Mouse (Mus musculus): ENCODE measurements around the gene Ulk4. TPM values are rescaled to one million over a fixed set of nuclear protein-coding genes. Genes with fewer than 3 reads are reported as not detected.

Ulk4 gene
- polyA plus RNA-seq, 1 experiment from 2014 or later, result 65.5 TPM

DNA sequence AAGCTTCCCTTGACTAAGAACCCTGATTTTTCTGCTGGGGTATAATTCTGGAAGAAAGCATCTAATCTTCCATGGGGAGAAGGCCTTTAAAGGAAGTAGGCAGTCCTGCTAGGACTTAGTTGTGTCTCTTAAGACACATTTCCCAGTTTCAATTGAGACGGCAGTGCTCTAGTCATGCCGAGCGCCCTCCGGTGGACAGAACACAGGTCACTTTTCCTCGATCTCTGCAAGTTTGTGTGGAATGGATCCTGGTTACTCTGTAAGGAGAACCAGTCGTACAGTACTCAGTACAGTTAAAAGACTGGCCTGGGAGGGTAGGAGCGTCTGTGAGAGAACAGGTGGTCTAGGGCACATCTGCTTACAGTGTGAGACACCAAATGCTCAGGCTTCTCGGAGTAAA is 340.6 kb downstream of the Ulk4 start:
- Histone ChIP-seq H3K9me3 (ENCODE audit: control insufficient read depth, low read length) (no peaks in the 10 kb centered on the region), H3K27me3 (ENCODE audit: control insufficient read depth, insufficient read depth, low read length) (no peaks in the 10 kb centered on the region; the same call in 1 of the 2 replicates), H3K4me3 (ENCODE audit: low read depth, low read length) (peak overlapping the region; percentile 84), H3K27ac (ENCODE audit: low read depth, low read length) (no peak overlapping the region), H3K4me2 (ENCODE audit: low read depth, low read length) (peak overlapping the region; percentile 79), H3K36me3 (ENCODE audit: control insufficient read depth, insufficient read depth, low read length) (no peaks in the 10 kb centered on the region), H3K4me1 (ENCODE audit: control insufficient read depth, insufficient read depth, low read length) (peaks cover 37% of the 10 kb centered on the region), H3K9ac (replicated peaks; ENCODE audit: low read depth, low read length) (no peak overlapping the region)
- ATAC-seq (ENCODE audit: low read depth), result no peak
- 22% methylated on average over 8 of the region's 8 CpGs for WGBS

DNA sequence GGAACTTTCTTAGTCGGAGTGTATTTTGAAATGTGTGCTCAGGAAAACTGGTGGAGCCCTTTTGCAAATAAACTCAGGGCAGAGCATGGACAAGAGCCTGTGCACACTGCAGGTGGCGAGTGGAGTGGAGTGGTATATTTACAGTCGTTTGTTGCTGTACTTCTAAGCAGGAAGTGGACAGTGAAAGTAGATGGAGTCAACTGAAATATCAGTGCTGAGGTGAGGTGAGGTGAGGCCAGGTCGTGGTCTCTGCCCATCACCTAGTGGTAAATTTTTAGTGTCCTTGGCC is 341.4 kb downstream of the Ulk4 start:
- Histone ChIP-seq H3K4me2 (ENCODE audit: low read depth, low read length) (peak overlapping the region; percentile 79), H3K4me3 (ENCODE audit: low read depth, low read length) (peak overlapping the region; percentile 84), H3K4me1 (ENCODE audit: control insufficient read depth, insufficient read depth, low read length) (peaks cover 37% of the 10 kb centered on the region), H3K9ac (replicated peaks; ENCODE audit: low read depth, low read length) (0 out of 2 replicates have a peak overlapping the region, but pooled peaks have one; percentile 92), H3K27me3 (ENCODE audit: control insufficient read depth, insufficient read depth, low read length) (no peaks in the 10 kb centered on the region; the same call in 1 of the 2 replicates), H3K9me3 (ENCODE audit: control insufficient read depth, low read length) (no peaks in the 10 kb centered on the region), H3K27ac (ENCODE audit: low read depth, low read length) (no peak overlapping the region), H3K36me3 (ENCODE audit: control insufficient read depth, insufficient read depth, low read length) (no peaks in the 10 kb centered on the region)
- ATAC-seq (ENCODE audit: low read depth), result no peak
- WGBS, result 10% methylated on average over 4 of the region's 4 CpGs

DNA sequence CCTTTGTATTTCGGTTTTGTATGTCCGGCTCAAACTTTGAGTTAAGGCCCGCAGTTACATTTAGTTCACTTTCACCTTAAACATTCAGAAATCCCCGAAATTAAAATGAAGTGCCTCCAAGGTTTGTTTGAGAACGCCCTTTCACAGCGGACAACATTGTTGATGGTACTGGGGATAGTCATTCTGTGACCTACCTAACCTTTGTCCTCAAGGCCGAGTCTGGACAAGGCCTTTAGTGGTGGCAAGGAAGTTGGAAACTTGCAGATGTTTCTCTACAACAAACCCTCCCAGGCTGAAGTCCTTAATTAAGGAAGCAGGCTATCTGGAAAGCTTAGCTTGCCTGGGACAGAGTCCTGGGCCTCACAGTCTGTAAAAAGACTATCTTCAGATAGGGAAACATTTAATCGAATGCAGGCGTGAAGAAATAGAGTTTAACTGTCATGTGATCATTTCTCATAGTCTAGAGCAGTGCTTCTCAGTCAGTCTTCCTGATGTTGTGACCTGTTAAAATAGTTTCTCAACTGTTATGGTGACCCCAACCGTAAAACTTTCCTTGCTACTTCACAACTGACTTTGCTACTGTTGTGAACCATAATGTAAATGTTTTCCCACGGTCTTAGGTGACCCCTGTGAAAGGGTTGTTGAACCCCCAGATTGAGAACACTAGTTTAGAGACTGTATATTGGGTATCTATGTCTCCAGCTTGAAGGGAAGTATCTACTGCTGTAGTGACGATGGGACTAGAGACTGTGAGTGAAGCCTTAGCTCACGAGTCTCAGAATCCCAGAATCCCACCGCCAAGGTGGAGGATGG is 342.0 kb downstream of the Ulk4 start:
- no peaks in the 10 kb centered on the region for H3K9me3 ChIP-seq (ENCODE audit: control insufficient read depth, low read length)
- peak overlapping the region; percentile 92 for H3K9ac ChIP-seq (replicated peaks; ENCODE audit: low read depth, low read length)
- 10% methylated on average over 14 of the region's 14 CpGs for WGBS
- peak overlapping the region; percentile 91 for H3K27ac ChIP-seq (ENCODE audit: low read depth, low read length)
- no peaks in the 10 kb centered on the region for H3K36me3 ChIP-seq (ENCODE audit: control insufficient read depth, insufficient read depth, low read length)
- peak overlapping the region; percentile 79 for H3K4me2 ChIP-seq (ENCODE audit: low read depth, low read length)
- ATAC-seq (ENCODE audit: low read depth), result no peak
- H3K27me3 ChIP-seq (ENCODE audit: control insufficient read depth, insufficient read depth, low read length), result no peaks in the 10 kb centered on the region; the same call in 1 of the 2 replicates
- H3K4me1 ChIP-seq (ENCODE audit: control insufficient read depth, insufficient read depth, low read length), result peaks cover 37% of the 10 kb centered on the region
- H3K4me3 ChIP-seq (ENCODE audit: low read depth, low read length), result peak overlapping the region; percentile 84

DNA sequence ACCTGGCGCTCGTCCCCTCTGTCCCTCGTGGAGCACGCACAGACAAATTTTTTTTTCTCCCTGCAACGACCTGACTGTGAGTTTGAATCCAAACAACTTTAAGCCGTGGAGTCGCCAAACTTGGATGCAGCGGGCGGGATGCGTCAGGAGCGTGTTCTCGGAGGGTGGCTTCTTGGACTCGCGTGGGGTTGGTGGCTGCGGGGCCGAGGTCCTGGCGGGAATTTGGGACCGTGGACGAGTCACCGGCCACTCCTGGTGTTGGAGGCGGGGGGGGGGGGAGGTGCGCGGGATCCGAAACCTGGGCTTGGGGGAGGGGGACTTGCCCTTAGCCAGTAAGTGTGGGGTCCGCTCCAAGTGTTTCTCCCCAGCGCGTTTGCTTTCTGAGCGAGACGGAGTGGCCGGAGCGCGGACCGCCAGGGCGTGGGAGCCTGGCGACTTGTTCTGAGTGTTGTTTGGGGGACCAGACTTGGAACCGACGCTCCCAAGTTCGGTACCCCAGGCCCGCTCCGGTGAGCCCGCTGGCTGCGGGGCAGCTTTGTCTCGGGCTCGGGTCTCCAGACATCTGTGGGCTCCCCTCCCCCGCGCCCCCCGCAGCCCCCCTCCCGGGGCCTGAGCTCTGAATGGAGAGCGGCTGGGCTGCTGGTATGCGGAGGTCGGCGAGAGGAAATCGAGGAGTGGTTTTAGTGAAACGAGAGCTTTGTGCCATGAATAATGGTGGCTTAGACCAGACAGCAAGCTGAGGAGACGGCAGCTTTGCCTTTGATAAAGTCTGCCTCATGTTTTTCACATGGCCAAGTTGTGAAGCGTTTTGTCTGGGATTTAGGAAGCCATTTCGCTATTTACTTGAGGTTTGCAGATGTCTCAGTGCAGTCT is 342.9 kb downstream of the Ulk4 start:
- Histone ChIP-seq H3K27me3 (ENCODE audit: control insufficient read depth, insufficient read depth, low read length) (no peaks in the 10 kb centered on the region; the same call in 1 of the 2 replicates), H3K9ac (replicated peaks; ENCODE audit: low read depth, low read length) (peak overlapping the region; percentile 92), H3K4me2 (ENCODE audit: low read depth, low read length) (peak overlapping the region; percentile 79), H3K27ac (ENCODE audit: low read depth, low read length) (peak overlapping the region; percentile 91), H3K36me3 (ENCODE audit: control insufficient read depth, insufficient read depth, low read length) (no peaks in the 10 kb centered on the region), H3K4me3 (ENCODE audit: low read depth, low read length) (peak overlapping the region; percentile 84), H3K4me1 (ENCODE audit: control insufficient read depth, insufficient read depth, low read length) (peaks cover 37% of the 10 kb centered on the region), H3K9me3 (ENCODE audit: control insufficient read depth, low read length) (no peaks in the 10 kb centered on the region)
- ATAC-seq (ENCODE audit: low read depth), result peak; percentile 39
- WGBS, result under 1% methylated on average over 53 of the region's 57 CpGs

DNA sequence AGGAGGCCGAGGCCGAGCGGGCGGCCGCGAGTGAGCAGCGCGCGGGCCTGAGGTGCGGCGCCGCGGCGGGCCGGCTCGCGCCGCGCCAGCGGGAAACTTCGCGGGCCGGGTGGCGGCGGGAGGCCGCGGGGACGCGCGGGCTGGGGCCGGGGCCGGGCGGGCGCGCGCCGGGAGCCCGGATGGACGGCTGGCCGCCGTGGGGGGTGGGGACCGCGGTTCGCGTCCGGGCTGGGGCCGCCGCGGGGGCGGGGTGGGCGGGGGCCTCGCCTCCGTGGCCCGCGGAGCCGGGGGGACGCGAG is 343.5 kb downstream of the Ulk4 start:
- Histone ChIP-seq H3K4me1 (ENCODE audit: control insufficient read depth, insufficient read depth, low read length) (peaks cover 36% of the 10 kb centered on the region), H3K4me2 (ENCODE audit: low read depth, low read length) (peak overlapping the region; percentile 79)
- ATAC-seq (ENCODE audit: low read depth), result peak; percentile 30; the same call in 1 of the 2 replicates

DNA sequence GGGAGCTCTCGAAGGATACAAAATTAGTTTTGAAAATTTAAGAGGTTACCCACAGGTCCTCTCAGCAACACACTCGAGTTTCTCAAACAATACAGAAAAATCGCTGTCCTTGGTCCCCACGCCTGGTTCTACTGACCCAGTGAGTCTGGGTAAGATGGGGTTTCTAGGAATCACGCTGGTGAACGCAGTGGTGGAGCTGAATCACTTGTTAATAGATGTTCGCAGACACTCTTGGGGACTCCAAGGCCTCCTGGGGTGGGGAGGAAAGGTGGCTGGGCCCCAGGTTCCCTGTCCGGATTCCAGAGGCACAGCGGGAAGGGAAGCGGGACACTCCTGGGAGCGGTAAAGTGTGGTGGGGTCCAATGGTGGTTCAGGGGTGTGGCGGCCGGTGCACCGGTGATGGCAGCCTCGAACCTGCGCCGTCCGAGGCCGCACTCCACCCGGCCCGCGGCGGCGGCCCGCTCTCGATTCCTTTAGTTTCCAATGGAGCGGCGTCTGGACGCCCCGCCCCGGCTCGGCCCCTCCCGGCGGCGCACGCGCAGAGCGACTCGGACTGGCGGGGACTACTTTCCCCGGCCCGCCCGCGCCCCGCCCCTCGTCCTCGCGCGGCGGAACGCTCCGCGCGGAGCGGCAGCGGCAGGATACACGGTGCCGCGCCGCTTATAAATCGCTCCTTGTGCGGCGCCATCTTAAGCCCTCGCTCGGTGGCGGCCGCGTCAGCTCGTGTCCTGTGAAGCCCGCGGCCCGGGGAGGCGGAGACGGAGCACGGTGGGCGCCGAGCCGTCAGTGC is 344.0 kb downstream of the Ulk4 start:
- peak overlapping the region; percentile 84 for H3K4me3 ChIP-seq (ENCODE audit: low read depth, low read length)
- peak; percentile 91 for ATAC-seq (ENCODE audit: low read depth)
- H3K9me3 ChIP-seq (ENCODE audit: control insufficient read depth, low read length), result no peaks in the 10 kb centered on the region
- H3K27ac ChIP-seq (ENCODE audit: low read depth, low read length), result peak overlapping the region; percentile 91
- H3K27me3 ChIP-seq (ENCODE audit: control insufficient read depth, insufficient read depth, low read length), result no peaks in the 10 kb centered on the region; the same call in 1 of the 2 replicates
- no peaks in the 10 kb centered on the region for H3K36me3 ChIP-seq (ENCODE audit: control insufficient read depth, insufficient read depth, low read length)
- H3K4me1 ChIP-seq (ENCODE audit: control insufficient read depth, insufficient read depth, low read length), result peaks cover 32% of the 10 kb centered on the region
- peak overlapping the region; percentile 92 for H3K9ac ChIP-seq (replicated peaks; ENCODE audit: low read depth, low read length)
- WGBS, result 6% methylated on average over 68 of the region's 78 CpGs
- H3K4me2 ChIP-seq (ENCODE audit: low read depth, low read length), result peak overlapping the region; percentile 29; the same call in 1 of the 2 replicates

More for the DNA sequence above, 343.5 kb downstream of the Ulk4 start:
- no peaks in the 10 kb centered on the region; the same call in 1 of the 2 replicates for H3K27me3 ChIP-seq (ENCODE audit: control insufficient read depth, insufficient read depth, low read length)
- peak overlapping the region; percentile 92 for H3K9ac ChIP-seq (replicated peaks; ENCODE audit: low read depth, low read length)
- H3K9me3 ChIP-seq (ENCODE audit: control insufficient read depth, low read length), result no peaks in the 10 kb centered on the region
- H3K4me3 ChIP-seq (ENCODE audit: low read depth, low read length), result peak overlapping the region; percentile 84
- H3K27ac ChIP-seq (ENCODE audit: low read depth, low read length), result peak overlapping the region; percentile 91
- WGBS, result under 1% methylated on average over 23 of the region's 58 CpGs
- no peaks in the 10 kb centered on the region for H3K36me3 ChIP-seq (ENCODE audit: control insufficient read depth, insufficient read depth, low read length)

DNA sequence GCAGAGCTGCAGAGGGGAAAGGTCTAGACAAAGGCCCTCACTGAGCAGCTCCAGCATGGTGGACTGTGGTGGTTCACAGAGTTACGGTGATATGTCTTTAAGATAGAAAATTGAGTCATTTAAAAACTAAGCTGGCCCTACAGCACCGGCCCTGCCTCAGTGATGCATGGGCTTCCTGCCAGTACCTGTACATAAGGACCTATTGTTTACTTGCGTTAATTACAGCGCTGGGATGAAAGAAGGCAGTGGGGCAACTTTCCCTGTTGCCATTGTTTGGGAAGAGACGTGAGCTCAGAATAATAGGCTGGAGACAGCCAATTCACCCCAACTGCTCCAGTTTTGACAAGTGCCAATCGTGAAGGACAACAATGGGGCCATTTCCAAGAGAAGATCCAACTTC is 344.6 kb downstream of the Ulk4 start:
- H3K4me3 ChIP-seq (ENCODE audit: low read depth, low read length), result no peak overlapping the region
- no peaks in the 10 kb centered on the region; the same call in 1 of the 2 replicates for H3K27me3 ChIP-seq (ENCODE audit: control insufficient read depth, insufficient read depth, low read length)
- 37% methylated on average over 6 of the region's 6 CpGs for WGBS
- no peak overlapping the region for H3K27ac ChIP-seq (ENCODE audit: low read depth, low read length)
- ATAC-seq (ENCODE audit: low read depth), result no peak
- peaks cover 26% of the 10 kb centered on the region for H3K4me1 ChIP-seq (ENCODE audit: control insufficient read depth, insufficient read depth, low read length)
- no peak overlapping the region for H3K9ac ChIP-seq (replicated peaks; ENCODE audit: low read depth, low read length)
- H3K4me2 ChIP-seq (ENCODE audit: low read depth, low read length), result no peak overlapping the region
- no peaks in the 10 kb centered on the region for H3K36me3 ChIP-seq (ENCODE audit: control insufficient read depth, insufficient read depth, low read length)
- no peaks in the 10 kb centered on the region for H3K9me3 ChIP-seq (ENCODE audit: control insufficient read depth, low read length)

DNA sequence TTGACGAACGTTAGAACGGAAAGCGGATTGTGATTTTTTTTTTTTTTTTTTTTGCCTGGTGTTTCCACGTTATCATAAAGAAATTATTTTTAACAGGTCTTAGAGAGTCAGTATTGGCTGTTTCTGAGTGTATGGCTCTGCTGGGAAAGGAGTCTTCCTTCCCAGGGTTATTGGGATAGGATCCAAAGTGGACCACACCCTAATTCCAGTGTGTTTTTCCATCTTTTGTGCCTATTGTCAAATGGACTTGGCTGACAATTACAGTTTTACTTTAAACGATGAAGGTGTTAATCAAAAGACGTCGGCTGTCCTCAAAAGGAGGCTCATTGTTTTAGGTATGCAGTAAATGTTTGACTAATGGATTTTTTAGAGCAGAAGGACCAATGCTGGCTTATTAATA is 346.2 kb downstream of the Ulk4 start:
- H3K27ac ChIP-seq (ENCODE audit: low read depth, low read length), result no peak overlapping the region
- WGBS, result 67% methylated on average over 8 of the region's 8 CpGs
- no peak overlapping the region for H3K4me3 ChIP-seq (ENCODE audit: low read depth, low read length)
- H3K4me2 ChIP-seq (ENCODE audit: low read depth, low read length), result no peak overlapping the region
- H3K27me3 ChIP-seq (ENCODE audit: control insufficient read depth, insufficient read depth, low read length), result no peaks in the 10 kb centered on the region; the same call in 1 of the 2 replicates
- no peaks in the 10 kb centered on the region for H3K9me3 ChIP-seq (ENCODE audit: control insufficient read depth, low read length)
- peaks cover 10% of the 10 kb centered on the region for H3K4me1 ChIP-seq (ENCODE audit: control insufficient read depth, insufficient read depth, low read length)
- no peak overlapping the region for H3K9ac ChIP-seq (replicated peaks; ENCODE audit: low read depth, low read length)
- ATAC-seq (ENCODE audit: low read depth), result no peak
- no peaks in the 10 kb centered on the region for H3K36me3 ChIP-seq (ENCODE audit: control insufficient read depth, insufficient read depth, low read length)

Measured in neural tube, embryonic 14.5 days (tissue).